Mouse (Mus musculus): ENCODE results near the gene Tagap.

Tagap gene

GRCm38 (mm10) chr17:7925413-7926160, at the start of gene Tagap:
Gene Tagap, plus strand, starts transcription at chr17:7926000.
- in situ Hi-C loops (cut with MboI; ENCODE audit: low pct_unique_long_range_greater_than_20kb in 1 of 2, low sequenced_read_pairs in 2 of 2, unreplicated experiment in 1 of 2), result loop anchor here in 1 of 2 experiments (5.0 kb wide), 1 partner anchor 53 kb away; no protein-coding TSS in a partner anchor

- in situ Hi-C loops (cut with MboI; ENCODE audit: low pct_unique_long_range_greater_than_20kb in 1 of 2, low sequenced_read_pairs in 2 of 2, unreplicated experiment in 1 of 2), result no loop called here
Observed at GRCm38 (mm10) chr17:7876541-7876940, 49.3 kb upstream of the Tagap start.

GRCm38 (mm10) chr17:7877191-7877764, 48.5 kb upstream of the Tagap start:
- in situ Hi-C loops (cut with MboI; ENCODE audit: low pct_unique_long_range_greater_than_20kb in 1 of 2, low sequenced_read_pairs in 2 of 2, unreplicated experiment in 1 of 2), result no loop called here

- in situ Hi-C loops (cut with MboI; ENCODE audit: low pct_unique_long_range_greater_than_20kb in 1 of 2, low sequenced_read_pairs in 2 of 2, unreplicated experiment in 1 of 2), result no loop called here
Observed at GRCm38 (mm10) chr17:7877878-7878277, 47.9 kb upstream of the Tagap start.

GRCm38 (mm10) chr17:7879529-7879928, 46.3 kb upstream of the Tagap start:
- in situ Hi-C loops (cut with MboI; ENCODE audit: low pct_unique_long_range_greater_than_20kb in 1 of 2, low sequenced_read_pairs in 2 of 2, unreplicated experiment in 1 of 2), result no loop called here

- in situ Hi-C loops (cut with MboI; ENCODE audit: low pct_unique_long_range_greater_than_20kb in 1 of 2, low sequenced_read_pairs in 2 of 2, unreplicated experiment in 1 of 2), result no loop called here
Observed at GRCm38 (mm10) chr17:7883126-7883525, 42.7 kb upstream of the Tagap start.

- in situ Hi-C loops (cut with MboI; ENCODE audit: low pct_unique_long_range_greater_than_20kb in 1 of 2, low sequenced_read_pairs in 2 of 2, unreplicated experiment in 1 of 2), result no loop called here
Observed at GRCm38 (mm10) chr17:7884606-7885005, 41.2 kb upstream of the Tagap start.

GRCm38 (mm10) chr17:7887071-7887815, 38.6 kb upstream of the Tagap start:
- in situ Hi-C loops (cut with MboI; ENCODE audit: low pct_unique_long_range_greater_than_20kb in 1 of 2, low sequenced_read_pairs in 2 of 2, unreplicated experiment in 1 of 2), result no loop called here

GRCm38 (mm10) chr17:7888291-7888690, 37.5 kb upstream of the Tagap start:
- in situ Hi-C loops (cut with MboI; ENCODE audit: low pct_unique_long_range_greater_than_20kb in 1 of 2, low sequenced_read_pairs in 2 of 2, unreplicated experiment in 1 of 2), result no loop called here

- in situ Hi-C loops (cut with MboI; ENCODE audit: low pct_unique_long_range_greater_than_20kb in 1 of 2, low sequenced_read_pairs in 2 of 2, unreplicated experiment in 1 of 2), result no loop called here
Observed at GRCm38 (mm10) chr17:7889026-7889425, 36.8 kb upstream of the Tagap start.

- in situ Hi-C loops (cut with MboI; ENCODE audit: low pct_unique_long_range_greater_than_20kb in 1 of 2, low sequenced_read_pairs in 2 of 2, unreplicated experiment in 1 of 2), result no loop called here
Observed at GRCm38 (mm10) chr17:7892676-7893075, 33.1 kb upstream of the Tagap start.

- in situ Hi-C loops (cut with MboI; ENCODE audit: low pct_unique_long_range_greater_than_20kb in 1 of 2, low sequenced_read_pairs in 2 of 2, unreplicated experiment in 1 of 2), result no loop called here
Observed at GRCm38 (mm10) chr17:7894094-7894493, 31.7 kb upstream of the Tagap start.

GRCm38 (mm10) chr17:7896047-7896635, 29.7 kb upstream of the Tagap start:
- in situ Hi-C loops (cut with MboI; ENCODE audit: low pct_unique_long_range_greater_than_20kb in 1 of 2, low sequenced_read_pairs in 2 of 2, unreplicated experiment in 1 of 2), result no loop called here

- in situ Hi-C loops (cut with MboI; ENCODE audit: low pct_unique_long_range_greater_than_20kb in 1 of 2, low sequenced_read_pairs in 2 of 2, unreplicated experiment in 1 of 2), result no loop called here
Observed at GRCm38 (mm10) chr17:7897120-7897519, 28.7 kb upstream of the Tagap start.

GRCm38 (mm10) chr17:7897756-7898155, 28.0 kb upstream of the Tagap start:
- in situ Hi-C loops (cut with MboI; ENCODE audit: low pct_unique_long_range_greater_than_20kb in 1 of 2, low sequenced_read_pairs in 2 of 2, unreplicated experiment in 1 of 2), result no loop called here

- in situ Hi-C loops (cut with MboI; ENCODE audit: low pct_unique_long_range_greater_than_20kb in 1 of 2, low sequenced_read_pairs in 2 of 2, unreplicated experiment in 1 of 2), result no loop called here
Observed at GRCm38 (mm10) chr17:7899233-7899632, 26.6 kb upstream of the Tagap start.

GRCm38 (mm10) chr17:7899961-7900360, 25.8 kb upstream of the Tagap start:
- in situ Hi-C loops (cut with MboI; ENCODE audit: low pct_unique_long_range_greater_than_20kb in 1 of 2, low sequenced_read_pairs in 2 of 2, unreplicated experiment in 1 of 2), result no loop called here

GRCm38 (mm10) chr17:7901536-7901935, 24.3 kb upstream of the Tagap start:
- in situ Hi-C loops (cut with MboI; ENCODE audit: low pct_unique_long_range_greater_than_20kb in 1 of 2, low sequenced_read_pairs in 2 of 2, unreplicated experiment in 1 of 2), result no loop called here

GRCm38 (mm10) chr17:7902362-7902761, 23.4 kb upstream of the Tagap start:
- in situ Hi-C loops (cut with MboI; ENCODE audit: low pct_unique_long_range_greater_than_20kb in 1 of 2, low sequenced_read_pairs in 2 of 2, unreplicated experiment in 1 of 2), result no loop called here

Data from mouse embryonic stem cell (cell line).